Mouse (Mus musculus) lung, postnatal 0 days (tissue): Measurements from ENCODE around the gene Prss42.

Experiments
- CTCF ChIP-seq: IDR thresholded peaks from 2 replicates; pipeline ENCODE4 v1.5.1; 2016; ENCODE audit warnings: antibody characterized with exemption, mild to moderate bottlenecking
- EP300 ChIP-seq: IDR thresholded peaks from 2 replicates; pipeline ENCODE4 v1.6.1; 2016; ENCODE audit warnings: antibody characterized with exemption, mild to moderate bottlenecking, control low read depth

DNA sequence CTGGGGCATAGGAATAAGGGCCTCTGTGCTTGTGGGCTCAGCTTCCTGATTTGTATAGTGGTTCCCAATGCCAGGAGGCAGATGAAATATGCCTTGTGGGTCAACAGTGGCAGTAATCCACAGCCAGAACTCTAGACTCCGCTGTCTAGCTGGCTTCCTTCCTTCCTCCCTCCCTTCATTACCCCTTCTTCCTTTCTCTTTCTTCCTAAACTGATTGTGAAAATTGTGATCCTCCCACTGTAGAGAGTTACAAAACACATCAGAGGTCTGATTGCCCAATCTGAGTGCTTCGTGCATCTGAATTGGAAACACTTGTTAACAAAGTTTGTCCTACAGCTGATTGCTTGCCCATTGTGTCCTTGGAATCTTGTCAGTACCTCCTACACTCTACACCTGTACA is 43.5 kb downstream of the Prss42 start:
- TF ChIP-seq CTCF (no peak), EP300 (no peak)
